Mouse (Mus musculus) erythroid progenitor cell, adult 5-6 weeks (primary cell): ENCODE results near the gene Atp6v0d1. TPM values are rescaled to one million over a fixed set of nuclear protein-coding genes. Genes with fewer than 3 reads are reported as not detected.
A peak's percentile ranks its signal among the peaks of the same experiment; 100 is the strongest.

Experiments
- ATAC-seq: replicated peaks from 2 replicates; pipeline ENCODE4 v1.8.0; 2016; ENCODE audit warnings: moderate number of reproducible peaks, mild to moderate bottlenecking, moderate TSS enrichment, inconsistent platforms; ENCODE audit not compliant: poor library complexity, low FRiP score, severe bottlenecking
- total RNA-seq, 2 experiments: library from RNA; stranded (forward) in 1 of 2; stranded (reverse) in 1 of 2; fragments of 150-400 nt in 1 of 2; fragments of 186-747, 209-891 nt in 1 of 2; gene quantifications; 2 replicates each; pipeline versions ENCODE4 v1.2.3 to v1.2.4; 2015 to 2017; ENCODE audit warnings: low replicate concordance in 2 of 2

The Atp6v0d1 gene
- total RNA-seq, 2 experiments from 2014 or later: 31.3 to 109 TPM

DNA sequence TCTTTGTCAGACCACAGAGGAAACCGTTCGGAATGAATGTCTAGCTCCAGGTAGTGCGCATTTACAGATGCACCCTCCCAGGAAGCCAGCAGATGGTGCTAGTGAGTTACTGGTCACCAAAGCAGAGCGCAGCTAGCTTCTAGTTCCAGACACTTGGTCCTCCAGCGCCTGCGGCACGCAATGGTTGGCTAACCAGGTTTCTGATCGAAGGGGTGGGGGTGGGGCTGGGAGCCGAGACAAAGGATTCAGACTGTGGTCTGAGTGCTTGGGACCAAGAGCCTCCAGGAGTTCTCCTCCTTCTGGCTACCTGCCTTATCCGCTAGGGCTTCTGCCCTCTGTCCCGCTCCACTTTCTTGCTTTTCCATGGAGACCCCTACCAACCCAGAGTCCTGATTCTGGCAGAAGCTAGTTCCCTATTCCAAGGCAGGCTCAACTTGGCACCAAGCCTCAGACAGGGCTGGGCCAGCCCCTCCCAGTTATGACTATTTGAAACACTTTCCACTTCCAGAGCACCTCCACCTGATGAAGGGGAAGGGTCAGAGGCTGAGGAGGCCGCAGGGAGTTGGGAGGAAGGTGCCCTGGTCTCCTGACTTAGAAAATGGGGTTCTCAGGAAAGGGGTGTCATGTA, 49.7 kb downstream of the Atp6v0d1 start:
- peak; percentile 74 for ATAC-seq

DNA sequence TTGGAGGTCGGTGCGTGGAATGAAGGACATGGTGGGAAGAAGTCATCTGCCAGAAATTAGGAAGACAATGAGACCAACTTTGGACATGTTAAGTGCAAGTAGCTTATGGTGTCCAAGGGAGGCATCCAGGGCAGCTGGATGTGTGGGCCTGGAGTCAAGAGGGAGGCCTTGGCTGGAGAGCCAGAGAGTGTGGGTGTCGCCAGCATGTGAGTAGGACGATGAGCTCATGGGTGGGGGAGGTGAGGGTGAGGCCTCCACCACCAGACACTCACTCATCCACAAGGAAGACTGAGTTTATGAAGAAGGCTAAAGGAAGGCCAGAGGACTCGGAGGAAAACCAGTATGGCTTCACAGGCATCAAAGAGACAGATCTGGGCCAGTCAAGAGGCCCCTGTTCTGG, 51.2 kb downstream of the Atp6v0d1 start:
- no peak for ATAC-seq

DNA sequence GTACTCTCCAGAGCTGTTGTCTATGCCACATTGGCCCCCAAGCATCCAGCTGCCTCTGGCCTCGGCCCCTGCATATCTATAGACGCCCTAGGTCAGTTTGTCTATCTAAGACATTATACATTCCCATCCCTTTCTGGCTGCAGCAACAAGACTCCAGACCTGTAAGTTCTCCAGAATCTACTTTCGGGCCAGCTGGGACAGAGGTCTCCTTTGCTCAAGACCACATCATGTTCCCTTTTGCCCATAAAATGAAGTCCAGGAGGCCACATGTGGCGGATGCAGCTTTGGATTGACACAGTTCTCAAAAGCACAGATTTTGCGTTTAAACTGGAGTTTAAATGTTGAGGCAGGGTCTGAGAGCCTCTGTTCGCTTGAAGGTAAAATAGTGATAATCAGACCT, 51.7 kb downstream of the Atp6v0d1 start:
- ATAC-seq: no peak

DNA sequence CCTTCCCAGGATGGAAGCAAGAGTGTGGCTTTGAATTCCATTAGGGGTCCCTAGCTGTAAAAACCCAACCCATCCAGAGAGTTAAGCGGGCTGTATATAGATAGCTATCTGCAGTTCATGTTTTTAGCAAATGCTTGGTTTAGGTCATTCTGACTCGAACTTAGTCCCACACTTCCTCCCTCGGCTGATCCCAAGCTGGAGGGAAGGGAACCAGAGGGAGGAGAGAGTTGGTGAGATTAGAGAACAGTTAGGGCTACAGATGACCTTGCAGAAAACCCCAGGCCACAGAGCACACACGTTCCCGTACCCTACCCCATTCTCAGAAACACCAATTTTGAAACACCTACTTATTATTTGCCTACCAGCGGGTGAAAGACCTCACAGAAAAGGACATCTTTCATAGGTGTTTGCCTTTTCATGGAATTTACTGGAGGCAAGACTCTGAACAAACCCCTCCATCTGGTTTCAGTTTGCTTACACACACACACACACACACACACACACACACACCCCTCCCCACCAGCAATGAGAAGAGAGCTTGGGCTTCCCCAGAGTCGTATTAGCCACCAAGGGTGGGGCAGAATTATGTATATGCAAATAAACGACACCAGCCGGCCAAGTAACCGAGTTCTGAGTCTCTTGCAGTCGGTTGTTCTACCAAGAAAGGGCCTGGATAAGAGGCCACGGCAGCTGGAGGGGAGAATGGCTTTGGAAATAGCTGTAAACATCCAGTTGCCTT, 55.7 kb downstream of the Atp6v0d1 start:
- no peak for ATAC-seq

DNA sequence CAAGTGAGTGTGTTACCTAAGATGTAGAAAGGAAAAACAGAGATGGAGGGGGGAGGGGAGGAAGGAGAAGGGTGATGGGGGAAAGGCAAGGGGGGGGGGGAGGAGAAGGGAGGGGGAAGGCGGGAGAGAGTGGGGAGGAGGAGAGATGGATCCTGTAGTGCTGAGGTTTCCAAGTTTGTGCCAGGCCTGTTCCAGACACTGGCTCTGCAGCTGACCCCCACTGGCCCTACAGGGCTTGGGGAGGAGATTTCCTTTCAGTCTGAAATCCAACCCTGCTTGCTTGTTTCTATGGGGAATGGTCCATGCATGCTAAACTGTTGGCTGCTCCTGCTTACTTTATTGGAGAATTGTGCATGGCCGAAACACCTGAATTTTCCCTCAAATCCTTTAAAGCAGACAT, 57.1 kb downstream of the Atp6v0d1 start:
- ATAC-seq: no peak

DNA sequence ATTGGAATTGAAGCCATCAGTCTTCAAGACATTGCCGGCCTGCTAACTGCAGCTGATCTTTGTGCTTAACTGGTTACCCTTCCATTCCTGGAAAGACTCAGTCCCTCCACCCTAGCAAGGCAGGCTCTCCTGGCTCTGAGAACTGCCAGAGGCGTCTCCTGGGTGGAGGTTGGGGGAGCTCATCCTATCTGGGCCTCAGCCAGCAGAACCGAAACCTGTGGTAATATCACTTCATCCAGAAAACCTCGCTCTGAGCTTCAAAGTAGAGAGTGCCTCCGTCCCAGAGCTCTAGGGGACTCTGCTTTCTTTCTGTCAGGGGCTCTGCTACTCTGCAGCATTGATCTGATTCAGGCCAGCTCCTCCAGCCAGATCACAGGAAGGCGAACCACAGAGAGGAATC, 58.9 kb downstream of the Atp6v0d1 start:
- ATAC-seq: no peak

DNA sequence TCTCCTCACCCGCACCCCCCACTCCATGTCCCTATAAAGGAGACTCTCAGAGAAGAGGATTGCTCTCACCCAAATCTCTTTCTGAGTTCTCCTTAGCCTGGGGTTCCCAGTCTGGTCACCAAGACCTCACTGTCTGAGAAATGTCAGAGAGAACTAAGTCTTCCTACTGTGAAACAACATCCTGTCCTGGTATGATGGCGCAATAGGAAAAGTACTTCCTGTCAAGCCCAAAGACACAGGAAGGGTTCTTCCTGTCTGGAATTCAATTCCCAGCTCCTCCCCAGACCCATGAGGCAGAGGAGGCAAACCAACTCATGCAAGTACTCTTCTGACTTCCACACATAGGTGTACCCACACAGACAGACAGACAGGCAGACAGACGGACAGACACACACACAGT, 61.2 kb downstream of the Atp6v0d1 start:
- no peak for ATAC-seq

DNA sequence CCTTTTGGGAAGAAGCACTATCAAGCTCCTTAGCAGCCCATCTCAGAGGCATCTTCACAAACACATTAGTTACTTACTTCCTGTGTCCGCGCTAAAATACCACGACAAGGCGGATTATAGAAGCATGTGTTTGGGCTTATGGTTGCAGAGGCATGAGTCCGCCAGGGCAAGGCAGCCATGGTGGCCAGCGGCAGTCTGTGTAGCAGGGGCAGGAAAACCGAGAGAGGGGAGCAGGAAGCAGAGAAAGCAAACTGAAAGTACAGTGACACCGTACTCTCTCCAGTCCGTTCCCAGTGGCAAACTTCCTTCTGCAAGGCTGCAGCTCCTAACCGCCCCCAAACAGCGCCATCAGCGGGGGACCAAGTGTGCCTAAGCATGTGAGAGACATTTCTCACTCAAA, 66.1 kb downstream of the Atp6v0d1 start:
- ATAC-seq: no peak

DNA sequence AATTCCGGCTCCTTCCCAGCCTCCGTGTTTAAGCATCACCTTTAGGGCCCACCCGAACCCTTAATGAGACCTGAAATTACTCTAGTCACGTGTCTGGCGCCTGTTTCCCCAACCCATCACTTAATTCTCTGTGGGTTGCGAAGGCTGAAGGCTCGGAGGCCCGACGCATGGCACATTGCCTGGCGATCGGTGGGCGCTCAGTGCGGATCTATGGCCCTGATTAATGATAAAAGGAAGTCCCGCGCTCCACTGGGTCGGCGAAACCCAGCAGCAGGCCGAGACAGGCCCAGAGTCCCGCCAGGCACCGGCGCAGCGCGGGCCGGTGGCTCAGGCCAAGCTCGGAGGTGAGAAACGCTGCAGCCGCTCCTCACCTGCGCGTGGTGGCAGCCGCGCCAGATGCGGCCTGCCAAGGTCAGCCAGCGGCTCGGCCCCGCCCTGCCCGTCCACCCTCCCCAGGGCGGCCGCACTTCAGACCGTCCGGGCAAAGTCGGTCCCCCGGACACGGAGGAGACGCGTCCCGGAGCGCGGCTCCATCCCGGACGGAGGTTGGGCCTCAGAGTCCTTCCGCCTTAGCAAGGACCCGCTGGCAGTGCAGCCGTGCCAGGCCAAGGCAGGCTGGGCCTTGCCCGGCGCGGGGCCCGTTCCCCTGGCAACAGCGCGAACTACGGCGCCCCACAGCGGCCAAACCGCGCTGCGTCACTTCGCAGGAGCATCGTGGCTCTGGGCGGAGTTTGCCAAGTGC, 69.2 kb downstream of the Atp6v0d1 start, which contains the start of gene Zdhhc1:
Zdhhc1 (minus strand) TSS at position 464 of the 742 bp plus-strand sequence.
- peak; percentile 92 for ATAC-seq

DNA sequence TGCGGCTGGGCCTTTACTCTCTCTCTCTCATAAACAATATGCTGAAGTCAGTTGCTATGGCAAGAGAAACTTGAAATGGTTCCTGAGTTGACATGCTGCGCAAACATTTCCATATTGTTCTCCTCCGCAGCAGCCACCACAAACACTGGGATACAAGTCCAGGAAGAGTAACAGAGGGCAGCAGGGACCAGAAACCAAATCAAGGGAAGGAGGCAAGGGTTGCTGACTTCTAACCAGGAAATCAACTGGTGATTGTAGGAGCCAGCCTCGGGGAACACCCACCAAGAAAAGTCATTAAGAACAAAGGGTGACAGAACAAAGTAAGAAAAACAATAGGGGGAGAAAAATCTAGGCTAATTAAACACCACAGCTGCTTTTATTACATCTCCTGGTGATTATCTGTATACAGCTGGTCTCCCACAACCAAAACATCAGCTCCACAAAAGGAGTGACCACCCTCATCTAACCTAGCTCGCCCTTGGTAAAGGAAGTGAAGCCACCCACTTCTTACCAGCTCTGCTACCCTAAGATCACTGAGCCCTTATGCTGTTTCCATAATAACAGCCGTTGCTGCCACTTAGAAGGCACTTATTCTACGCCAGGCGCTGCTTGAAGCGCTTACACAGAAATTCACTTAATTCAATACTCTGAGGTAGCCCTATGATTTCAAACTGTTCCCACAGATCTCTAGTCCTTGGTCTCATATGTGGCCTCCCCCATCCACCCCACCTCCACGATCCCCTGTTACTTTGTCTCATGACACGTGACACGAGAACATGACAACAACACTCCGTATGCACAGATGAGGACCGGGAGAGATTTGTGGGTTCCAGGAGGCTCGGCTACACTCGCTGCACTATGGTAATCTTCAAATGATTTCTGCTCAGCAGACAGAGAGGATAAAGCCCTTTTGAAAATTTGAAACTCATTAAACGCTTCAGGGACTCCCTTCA, 70.2 kb downstream of the Atp6v0d1 start:
- ATAC-seq: no peak

DNA sequence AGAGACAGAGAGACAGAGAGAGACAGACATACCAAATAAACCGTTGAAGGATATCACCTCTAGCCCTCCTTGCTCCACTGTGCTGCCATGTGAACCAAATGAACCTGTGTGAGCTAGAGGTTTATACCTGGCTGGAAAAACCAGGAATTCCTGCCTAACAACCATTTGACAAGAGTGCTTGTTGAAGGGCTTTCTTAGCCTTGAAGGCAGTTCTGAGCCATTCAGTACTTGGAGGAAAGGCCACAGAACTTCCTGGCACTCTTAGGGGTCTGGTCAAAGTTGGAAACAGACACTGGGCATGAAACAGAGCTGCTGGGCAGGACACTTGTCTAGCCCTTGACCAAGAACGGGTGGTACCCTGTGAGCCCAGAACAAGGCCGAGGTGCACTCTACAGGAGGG, 71.3 kb downstream of the Atp6v0d1 start:
- ATAC-seq: no peak

DNA sequence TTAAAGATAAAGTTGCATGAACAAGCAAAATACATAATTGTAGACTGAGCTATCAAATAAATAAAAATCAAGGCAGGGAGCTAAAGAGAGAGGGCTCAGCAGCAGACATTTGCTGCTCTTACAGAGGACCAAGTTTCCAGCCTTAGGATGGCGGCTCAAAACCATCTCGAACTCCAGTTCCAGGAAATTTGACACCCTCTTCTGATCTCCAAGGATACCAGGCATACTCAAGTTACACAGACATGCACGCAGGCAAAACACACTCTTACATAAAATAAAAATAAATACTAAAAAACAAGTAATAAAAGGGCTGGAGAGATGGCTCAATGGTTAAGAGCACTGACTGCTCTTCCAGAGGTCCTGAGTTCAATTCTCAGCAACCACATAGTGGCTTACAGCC, 72.4 kb downstream of the Atp6v0d1 start:
- no peak for ATAC-seq

DNA sequence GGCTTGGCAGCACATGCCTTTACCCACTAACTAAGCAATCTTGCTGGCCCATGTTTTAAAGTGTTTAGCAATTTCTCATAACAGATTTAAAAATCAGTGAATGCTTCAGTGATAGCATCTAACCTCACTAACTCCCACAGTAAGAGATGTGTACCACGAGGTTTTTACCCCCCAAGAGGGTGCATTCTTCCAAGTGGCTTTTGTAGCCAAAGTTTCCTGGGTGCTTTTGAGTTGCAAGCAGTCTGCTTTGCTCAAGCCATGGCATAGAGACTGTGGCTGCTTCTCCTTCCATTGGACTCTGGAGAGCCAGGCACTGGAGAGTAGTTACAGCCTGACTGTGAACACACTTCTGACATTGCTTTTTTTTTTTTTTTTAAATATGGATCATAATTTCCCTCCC, 76.6 kb downstream of the Atp6v0d1 start:
- no peak for ATAC-seq

DNA sequence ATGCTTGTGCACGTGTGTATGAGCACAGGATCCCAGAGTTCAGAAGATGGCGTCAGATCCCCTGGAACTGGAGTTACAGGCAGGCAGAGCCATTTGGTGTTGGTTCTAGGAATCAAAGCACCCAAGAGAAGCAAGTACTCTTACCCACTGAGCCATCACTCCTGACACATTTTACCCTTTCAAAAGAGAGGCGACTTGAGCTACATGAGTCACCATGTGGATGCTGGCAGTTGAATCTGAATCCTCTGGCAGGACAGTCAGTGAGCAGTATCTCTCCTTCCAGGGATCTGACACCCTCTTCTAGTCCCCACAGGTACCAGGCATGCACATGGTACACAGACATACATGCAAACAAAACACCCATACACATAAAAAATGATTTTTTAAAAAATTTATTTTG, 77.8 kb downstream of the Atp6v0d1 start:
- ATAC-seq: no peak

DNA sequence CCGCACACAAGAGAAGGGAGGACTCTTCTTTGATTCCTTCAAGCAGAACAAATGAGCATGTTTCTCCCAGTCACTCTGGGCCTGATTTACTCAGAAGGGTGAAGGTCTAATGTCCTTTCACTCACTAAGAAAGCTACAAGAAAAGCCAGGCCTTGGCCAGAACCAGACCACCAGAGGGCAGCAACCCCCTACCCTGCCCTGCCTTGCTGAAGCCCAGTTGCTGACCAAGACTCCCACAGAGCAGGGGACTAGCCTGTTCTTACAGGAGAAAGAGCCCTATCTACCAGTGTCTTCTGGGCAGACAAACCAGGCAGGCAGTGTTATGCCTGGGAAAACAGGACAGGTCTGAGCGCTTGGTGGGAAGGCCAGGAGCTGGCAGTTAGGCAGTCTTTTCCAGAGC, 81.5 kb downstream of the Atp6v0d1 start:
- 0 out of 2 replicates have a peak, but pooled peaks have one; percentile 16 for ATAC-seq

DNA sequence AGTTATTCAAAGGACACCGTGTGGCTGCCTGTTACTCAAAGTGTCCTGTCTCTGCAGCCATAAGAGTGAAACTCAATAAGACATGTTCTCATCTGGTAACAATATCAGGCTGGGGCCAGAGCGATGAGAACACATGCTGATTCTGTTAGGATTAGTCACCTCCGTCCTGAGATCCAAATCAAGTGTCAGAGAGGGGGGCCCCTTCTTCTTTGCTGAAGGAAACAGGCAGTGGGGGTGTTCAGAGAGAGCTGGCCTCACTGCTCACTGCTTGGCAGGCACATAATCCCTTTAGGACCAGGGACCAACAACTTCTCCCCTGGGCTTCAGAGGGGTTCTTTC, 81.8 kb downstream of the Atp6v0d1 start:
- ATAC-seq: no peak

DNA sequence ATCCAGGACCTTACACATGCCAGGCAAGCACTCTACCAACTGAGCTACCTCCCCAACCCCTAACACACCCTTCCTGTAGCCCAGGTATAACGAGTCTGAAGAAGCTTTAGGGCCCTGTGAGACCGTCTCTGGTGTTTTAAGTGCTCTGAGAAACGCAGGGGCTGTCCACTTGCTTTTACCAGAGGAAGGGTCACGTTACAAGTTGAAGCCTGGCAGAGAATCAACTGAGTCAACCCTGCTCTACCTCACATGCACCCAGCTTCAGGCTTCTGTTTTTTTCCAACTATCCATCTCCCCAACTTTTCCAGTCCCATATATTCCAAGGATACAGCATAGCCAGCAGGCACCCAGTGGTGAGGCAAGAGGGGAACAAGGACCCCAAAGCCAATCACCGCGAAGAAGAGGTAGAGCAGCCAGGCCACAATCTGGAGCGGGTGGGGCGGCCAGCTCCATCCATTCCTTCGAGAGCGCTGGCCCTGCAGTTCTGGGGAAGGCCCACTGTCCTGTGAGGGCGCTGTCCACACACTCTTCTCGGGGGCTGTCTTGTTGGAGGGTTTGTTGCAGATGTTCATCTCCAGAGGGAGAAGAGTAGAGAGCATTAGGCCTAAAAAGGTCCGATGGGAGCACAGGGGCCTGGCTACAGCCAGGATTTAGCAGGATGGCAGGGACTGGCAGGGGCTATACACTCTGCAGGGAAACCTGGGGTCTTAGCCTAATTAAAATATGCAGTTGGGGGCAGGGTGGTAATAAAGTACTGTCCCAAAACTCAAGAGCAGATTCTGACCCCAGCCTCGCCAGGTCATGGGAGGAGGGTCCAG, 82.4 kb downstream of the Atp6v0d1 start:
- ATAC-seq: no peak

DNA sequence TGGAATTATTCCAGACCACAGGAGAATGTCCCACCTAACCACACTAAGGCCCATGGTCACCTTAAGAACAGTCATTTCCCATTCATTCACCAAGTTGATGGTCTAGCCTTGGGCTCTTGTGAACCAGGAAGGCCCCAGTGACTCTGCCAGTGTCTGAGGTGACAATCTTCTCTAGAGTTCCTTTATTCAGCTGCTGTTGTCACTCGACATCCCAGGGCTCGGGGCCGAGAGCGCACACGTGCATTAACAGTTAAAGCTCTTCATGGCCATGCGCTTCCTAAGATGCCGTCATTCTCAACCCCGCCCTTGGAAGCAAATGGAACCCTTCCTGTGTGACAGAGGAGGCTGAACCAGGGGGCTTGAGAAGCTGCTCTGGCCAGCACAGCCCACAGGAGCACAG, 83.7 kb downstream of the Atp6v0d1 start:
- no peak for ATAC-seq

DNA sequence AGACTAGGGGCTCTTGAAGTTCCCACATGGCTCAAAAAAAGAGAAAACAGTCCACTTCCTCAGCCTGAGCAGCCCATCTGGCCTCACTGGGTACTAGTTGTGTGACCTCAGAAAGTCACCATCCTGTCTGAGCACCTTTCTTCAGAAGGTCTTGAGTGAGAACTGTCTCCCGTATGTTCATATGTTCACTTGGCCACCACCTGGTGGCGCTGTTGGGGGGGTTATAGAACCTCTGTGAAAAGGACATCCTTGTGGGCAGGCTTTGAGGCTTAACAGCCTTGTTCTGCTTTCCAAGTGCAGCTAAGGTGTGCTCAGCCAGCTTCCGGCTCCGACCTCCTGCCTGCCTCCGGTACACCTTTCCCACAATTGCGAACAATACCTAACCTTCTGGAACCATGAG, 84.4 kb downstream of the Atp6v0d1 start:
- ATAC-seq: no peak
